Mouse (Mus musculus): Measurements from ENCODE around the gene Syt2. TPM values are rescaled to one million over a fixed set of nuclear protein-coding genes. Genes with fewer than 3 reads are reported as not detected.

Gene Syt2
- polyA plus RNA-seq, 1 experiment = not detected

DNA sequence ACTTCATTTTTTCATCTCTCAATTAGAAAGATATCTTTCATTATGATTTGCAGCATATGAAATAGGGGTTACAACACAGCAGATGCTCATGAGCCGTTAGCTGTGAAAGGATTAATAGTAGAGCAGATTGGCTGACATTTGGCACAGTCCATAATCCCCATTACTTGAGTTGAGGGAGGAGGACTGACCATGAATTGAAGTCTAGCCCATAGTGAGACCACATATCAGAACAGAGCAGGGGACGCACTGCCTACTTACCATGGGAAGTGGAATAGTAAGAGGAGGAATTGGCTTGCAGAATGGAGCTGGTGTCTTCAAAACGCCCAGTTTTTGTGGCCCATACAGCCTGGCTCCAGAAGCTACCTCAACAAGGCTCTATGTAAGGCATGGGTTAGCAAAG, 150.1 kb downstream of the Syt2 start:
- H3K4me1 ChIP-seq (ENCODE audit: control insufficient read depth, insufficient read depth, insufficient read length) = no peaks in the 10 kb centered on the region
- H3K27ac ChIP-seq (ENCODE audit: insufficient read depth, low read length) = no peak overlapping the region
- TF ChIP-seq CTCF (IDR thresholded peaks at IDR 0.05; ENCODE audit: extremely low read depth, insufficient read depth, insufficient read length, insufficient replicate concordance) (no peak), POLR2A (IDR thresholded peaks at IDR 0.05; ENCODE audit: low read depth, low read length) (no peak)
- H3K4me3 ChIP-seq (ENCODE audit: extremely low read depth, insufficient read depth, insufficient read length) = no peak overlapping the region
- H3K27me3 ChIP-seq (ENCODE audit: control insufficient read depth, insufficient read depth, low read length) = no peaks in the 10 kb centered on the region
- H3K36me3 ChIP-seq (ENCODE audit: control insufficient read depth, insufficient read depth, low read length) = no peaks in the 10 kb centered on the region
- 90% methylated on average over 3 of the region's 3 CpGs for WGBS
- no peak for DNase-seq (ENCODE audit: low read depth in 1 of 2, low spot score in 2 of 2)

DNA sequence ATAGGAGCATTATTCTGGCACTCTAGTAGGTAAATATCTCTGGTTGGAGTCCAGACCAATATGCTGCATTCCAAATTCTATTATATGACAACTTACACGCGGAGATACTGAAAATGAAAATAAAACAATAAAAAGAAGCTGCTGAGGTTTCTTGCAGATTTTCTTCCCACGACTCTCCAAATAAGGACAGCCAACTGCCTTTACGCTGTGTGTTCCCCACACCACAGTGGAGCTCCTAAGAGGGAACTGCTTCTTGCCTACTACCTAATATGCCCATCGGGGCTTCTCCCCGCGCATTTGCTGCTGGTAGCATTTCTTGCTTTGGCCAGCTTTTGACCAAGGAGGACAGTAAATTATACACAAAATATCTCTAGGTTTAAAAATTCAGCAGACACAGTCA, 155.3 kb downstream of the Syt2 start:
- DNase-seq (ENCODE audit: low read depth in 1 of 2, low spot score in 2 of 2) = no peak
- TF ChIP-seq POLR2A (IDR thresholded peaks at IDR 0.05; ENCODE audit: low read depth, low read length) (no peak), CTCF (IDR thresholded peaks at IDR 0.05; ENCODE audit: extremely low read depth, insufficient read depth, insufficient read length, insufficient replicate concordance) (no peak)
- Histone ChIP-seq H3K4me1 (ENCODE audit: control insufficient read depth, insufficient read depth, insufficient read length) (no peaks in the 10 kb centered on the region), H3K27ac (ENCODE audit: insufficient read depth, low read length) (no peak overlapping the region), H3K36me3 (ENCODE audit: control insufficient read depth, insufficient read depth, low read length) (no peaks in the 10 kb centered on the region), H3K4me3 (ENCODE audit: extremely low read depth, insufficient read depth, insufficient read length) (peak overlapping the region; percentile 33; the same call in 1 of the 2 replicates), H3K27me3 (ENCODE audit: control insufficient read depth, insufficient read depth, low read length) (no peaks in the 10 kb centered on the region)
- 80% methylated on average over 7 of the region's 7 CpGs for WGBS

DNA sequence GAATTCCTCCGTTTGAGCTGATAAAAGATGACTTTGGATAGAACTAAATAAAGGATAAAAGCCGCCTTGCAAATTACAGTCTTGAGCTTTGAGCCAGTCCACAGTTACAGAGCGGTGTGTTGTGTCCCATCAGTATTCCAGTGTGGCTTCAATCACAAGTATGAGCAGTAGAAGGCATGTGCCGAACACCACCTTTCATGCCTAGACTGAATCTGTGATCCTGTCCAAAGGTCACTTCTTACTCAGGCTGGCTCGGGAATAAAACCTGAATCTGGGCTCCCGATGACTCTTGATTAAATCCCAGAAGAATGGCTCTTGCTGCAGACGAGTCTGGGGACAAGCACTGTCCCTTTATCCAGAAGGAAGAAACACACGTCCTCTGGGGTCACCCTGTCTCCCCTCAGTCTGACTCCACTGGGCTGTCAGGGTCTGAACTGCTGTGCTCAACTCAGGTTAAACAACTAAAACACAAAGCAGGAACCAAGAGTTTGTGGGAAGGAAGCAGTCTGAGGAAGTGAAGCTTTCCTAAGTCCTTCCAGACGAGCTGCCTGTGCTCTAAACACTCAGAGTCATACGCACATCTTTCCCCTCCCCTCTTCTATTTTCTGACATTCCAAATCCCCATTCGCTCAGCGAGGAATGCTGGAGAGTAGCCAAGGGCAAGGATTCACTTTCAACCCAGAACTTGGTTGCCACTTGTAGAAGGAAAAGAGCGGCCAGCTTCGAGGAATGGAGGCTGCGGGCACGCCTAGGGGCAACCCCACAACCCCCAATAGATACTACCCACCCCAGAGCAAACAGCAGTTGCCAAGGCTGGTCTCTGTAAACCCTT, 157.0 kb downstream of the Syt2 start:
- H3K4me3 ChIP-seq (ENCODE audit: extremely low read depth, insufficient read depth, insufficient read length) = peak overlapping the region; percentile 28
- H3K27ac ChIP-seq (ENCODE audit: insufficient read depth, low read length) = peak overlapping the region; percentile 71
- no peaks in the 10 kb centered on the region for H3K36me3 ChIP-seq (ENCODE audit: control insufficient read depth, insufficient read depth, low read length)
- H3K4me1 ChIP-seq (ENCODE audit: control insufficient read depth, insufficient read depth, insufficient read length) = no peaks in the 10 kb centered on the region
- WGBS = 76% methylated on average over 16 of the region's 16 CpGs
- DNase-seq (ENCODE audit: low read depth in 1 of 2, low spot score in 2 of 2) = no peak
- H3K27me3 ChIP-seq (ENCODE audit: control insufficient read depth, insufficient read depth, low read length) = no peaks in the 10 kb centered on the region
- TF ChIP-seq POLR2A (IDR thresholded peaks at IDR 0.05; ENCODE audit: low read depth, low read length) (0 out of 2 replicates have a peak, but pooled peaks have one; percentile 1), CTCF (IDR thresholded peaks at IDR 0.05; ENCODE audit: extremely low read depth, insufficient read depth, insufficient read length, insufficient replicate concordance) (no peak)

DNA sequence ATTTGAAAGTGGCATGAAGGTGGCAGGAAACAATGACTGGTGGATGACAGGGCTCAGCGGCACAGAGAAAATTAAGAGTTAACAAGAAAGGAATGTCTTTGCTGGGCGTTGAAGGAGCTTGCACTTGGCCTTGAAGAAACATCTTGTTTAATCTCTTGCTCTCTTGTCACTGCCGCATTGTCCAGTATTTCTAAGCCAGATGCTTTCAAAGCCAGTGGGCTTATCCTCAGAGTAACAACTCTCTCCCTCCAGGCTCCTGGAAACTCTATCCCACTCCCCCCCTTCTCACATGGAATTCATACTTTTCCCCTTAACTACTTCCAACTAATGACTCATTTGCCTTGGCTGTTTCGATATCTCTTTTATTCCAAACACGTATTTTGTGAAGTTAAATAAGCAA, 157.9 kb downstream of the Syt2 start:
- no peak for DNase-seq (ENCODE audit: low read depth in 1 of 2, low spot score in 2 of 2)
- Histone ChIP-seq H3K4me3 (ENCODE audit: extremely low read depth, insufficient read depth, insufficient read length) (no peak overlapping the region), H3K4me1 (ENCODE audit: control insufficient read depth, insufficient read depth, insufficient read length) (no peaks in the 10 kb centered on the region), H3K27me3 (ENCODE audit: control insufficient read depth, insufficient read depth, low read length) (no peaks in the 10 kb centered on the region), H3K27ac (ENCODE audit: insufficient read depth, low read length) (no peak overlapping the region), H3K36me3 (ENCODE audit: control insufficient read depth, insufficient read depth, low read length) (no peaks in the 10 kb centered on the region)
- TF ChIP-seq CTCF (IDR thresholded peaks at IDR 0.05; ENCODE audit: extremely low read depth, insufficient read depth, insufficient read length, insufficient replicate concordance) (no peak), POLR2A (IDR thresholded peaks at IDR 0.05; ENCODE audit: low read depth, low read length) (no peak)
- WGBS = 86% methylated on average over 5 of the region's 5 CpGs

DNA sequence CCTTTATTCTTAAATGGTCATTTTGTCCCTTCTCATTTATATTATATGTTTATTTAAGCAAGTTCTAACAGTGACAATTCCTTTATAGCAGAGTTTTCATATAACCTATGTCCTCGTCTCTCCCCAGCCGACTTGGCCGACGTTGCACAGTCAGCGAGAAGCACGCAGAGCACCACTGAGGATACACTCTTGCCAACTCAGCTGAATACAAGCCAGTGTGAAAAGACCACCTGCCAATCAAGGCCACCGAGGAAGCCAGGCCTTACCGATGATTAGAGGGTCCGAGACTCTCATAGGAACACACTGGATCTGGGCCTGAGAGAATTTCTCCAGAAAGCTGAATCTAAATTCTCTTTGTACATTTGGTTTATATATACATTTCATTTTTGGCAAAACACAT, 159.0 kb downstream of the Syt2 start:
- Histone ChIP-seq H3K27me3 (ENCODE audit: control insufficient read depth, insufficient read depth, low read length) (no peaks in the 10 kb centered on the region), H3K4me3 (ENCODE audit: extremely low read depth, insufficient read depth, insufficient read length) (no peak overlapping the region), H3K4me1 (ENCODE audit: control insufficient read depth, insufficient read depth, insufficient read length) (no peaks in the 10 kb centered on the region), H3K36me3 (ENCODE audit: control insufficient read depth, insufficient read depth, low read length) (no peaks in the 10 kb centered on the region), H3K27ac (ENCODE audit: insufficient read depth, low read length) (no peak overlapping the region)
- no peak for TF ChIP-seq CTCF (IDR thresholded peaks at IDR 0.05; ENCODE audit: extremely low read depth, insufficient read depth, insufficient read length, insufficient replicate concordance)
- TF ChIP-seq POLR2A (IDR thresholded peaks at IDR 0.05; ENCODE audit: low read depth, low read length) = no peak
- DNase-seq (ENCODE audit: low read depth in 1 of 2, low spot score in 2 of 2) = no peak
- WGBS = 94% methylated on average over 9 of the region's 9 CpGs

Other genes with a start within 250 kb of the Syt2 start
- 46.0 and 46.4 TPM in 2 replicates for gene Cyb5r1, start 241.1 kb upstream of the Syt2 start, polyA plus RNA-seq (2012; rRNA removed)
- gene Adipor1, start 231.3 kb upstream of the Syt2 start, polyA plus RNA-seq (2012; rRNA removed) = 106 and 122 TPM in 2 replicates
- 4.8 and 5.9 TPM in 2 replicates for gene Klhl12, start 191.1 kb upstream of the Syt2 start, polyA plus RNA-seq (2012; rRNA removed)
- 8.6 and 9.4 TPM in 2 replicates for gene Rabif, start 152.0 kb upstream of the Syt2 start, polyA plus RNA-seq (2012; rRNA removed)
- not detected in 2 replicates for gene Mgat4e, start 97.0 kb upstream of the Syt2 start, polyA plus RNA-seq (2012; rRNA removed)
- gene Kdm5b, start 86.5 kb upstream of the Syt2 start, polyA plus RNA-seq (2012; rRNA removed) = 4.8 and 6.2 TPM in 2 replicates

All from spleen, adult 2 months (tissue).